Mouse (Mus musculus) CH12.LX (cell line): ENCODE measurements at regions not wholly inside any gene's neighbourhood (a gene's known extent, or its start where the extent isn't known, plus 50 kb on each side); places are given as distances from the start of the nearest gene placed in this dataset.
A peak's percentile ranks its signal among the peaks of the same experiment; 100 is the strongest.

Experiments used
- DNase-seq: peaks from one replicate; pipeline ENCODE4 v3.0.0-alpha.2; 2013; ENCODE audit errors: extremely low read depth
- H3K27ac ChIP-seq: 2 replicates; pipeline ENCODE4 v1.5.1; 2012; ENCODE audit warnings: low read depth, mild to moderate bottlenecking, control low read depth, moderate library complexity; ENCODE audit not compliant: insufficient read depth
- H3K27me3 ChIP-seq: replicated peaks from 2 replicates; pipeline ENCODE3; 2012; ENCODE audit warnings: inconsistent platforms
- H3K36me3 ChIP-seq, 2 experiments: replicated peaks in 1 of 2; 2 replicates each; pipeline versions ENCODE3 to v1.6.1; 2012; ENCODE audit warnings: inconsistent platforms in 1 of 2, low read length in 1 of 2, mild to moderate bottlenecking in 1 of 2, mixed read lengths in 1 of 2, moderate library complexity in 1 of 2; ENCODE audit not compliant: control insufficient read depth in 1 of 2, insufficient read depth in 1 of 2
- H3K4me1 ChIP-seq, 2 experiments: 2 replicates each; pipeline ENCODE4 v1.6.1; 2012; ENCODE audit warnings: inconsistent platforms in 1 of 2, moderate library complexity in 1 of 2; ENCODE audit not compliant: insufficient read depth in 2 of 2, control insufficient read depth in 1 of 2
- H3K4me2 ChIP-seq: 2 replicates; pipeline ENCODE4 v1.6.1; 2012; ENCODE audit warnings: low read depth, mild to moderate bottlenecking, control low read depth; ENCODE audit not compliant: poor library complexity, insufficient read depth, severe bottlenecking
- H3K4me3 ChIP-seq, 3 experiments: fragments of 150-350 bp in 1 of 3; sonication (generic) in 1 of 3; replicated peaks in 1 of 3; 2 replicates each; pipeline versions ENCODE3 to v1.5.1; 2011 to 2012; ENCODE audit warnings: low read depth in 2 of 3, low read length in 2 of 3, mild to moderate bottlenecking in 2 of 3, moderate library complexity in 2 of 3, control low read depth in 1 of 3, improper control_type of control experiment in 1 of 3, inconsistent platforms in 1 of 3, mixed read lengths in 1 of 3; ENCODE audit not compliant: poor library complexity in 1 of 3
- H3K79me2 ChIP-seq: replicated peaks from 2 replicates; pipeline ENCODE4 v1.6.1; 2012; ENCODE audit warnings: mild to moderate bottlenecking, moderate library complexity; ENCODE audit not compliant: control insufficient read depth, poor library complexity, insufficient read depth, severe bottlenecking; ENCODE audit errors: extremely low read depth
- H3K9ac ChIP-seq: 2 replicates; pipeline ENCODE4 v1.6.1; 2012; ENCODE audit warnings: low read depth, mild to moderate bottlenecking, control low read depth, moderate library complexity; ENCODE audit not compliant: insufficient read depth
- H3K9me3 ChIP-seq: replicated peaks from 2 replicates; pipeline ENCODE3; 2012; ENCODE audit warnings: low read length, inconsistent platforms, mixed read lengths
- BHLHE40 ChIP-seq: IDR thresholded peaks from 2 replicates; pipeline ENCODE4 v1.6.1; 2011; ENCODE audit warnings: mild to moderate bottlenecking, low read depth, low read length, improper control_type of control experiment
- CTCF ChIP-seq, 2 experiments: IDR thresholded peaks in 1 of 2; conservative IDR thresholded peaks in 1 of 2; 2 replicates each; pipeline ENCODE4 v1.5.1; 2011 to 2012; ENCODE audit warnings: low read depth in 2 of 2, low read length in 2 of 2, improper control_type of control experiment in 1 of 2, inconsistent platforms in 1 of 2, mild to moderate bottlenecking in 1 of 2, moderate library complexity in 1 of 2
- EP300 ChIP-seq: IDR thresholded peaks from 2 replicates; pipeline ENCODE4 v1.6.1; 2011; ENCODE audit warnings: low read length, improper control_type of control experiment
- ETS1 ChIP-seq: conservative IDR thresholded peaks from 2 replicates; pipeline ENCODE4 v1.6.1; 2012; ENCODE audit warnings: low read depth, mild to moderate bottlenecking, inconsistent platforms, low read length, improper control_type of control experiment, moderate library complexity
- HCFC1 ChIP-seq: IDR thresholded peaks from 2 replicates; pipeline ENCODE4 v1.6.1; 2012; ENCODE audit warnings: low read depth, mild to moderate bottlenecking, inconsistent platforms, low read length, improper control_type of control experiment
- IRF4 ChIP-seq: IDR thresholded peaks from 2 replicates; pipeline ENCODE4 v1.6.1; 2014; ENCODE audit warnings: low read depth, mild to moderate bottlenecking, inconsistent platforms, low read length, improper control_type of control experiment
- JUN ChIP-seq: IDR thresholded peaks from 2 replicates; pipeline ENCODE4 v1.6.1; 2011; ENCODE audit warnings: low read depth, mild to moderate bottlenecking, low read length, improper control_type of control experiment, moderate library complexity; ENCODE audit not compliant: insufficient read depth
- MAX ChIP-seq: IDR thresholded peaks from 2 replicates; pipeline ENCODE4 v1.6.1; 2011; ENCODE audit warnings: low read length, improper control_type of control experiment
- MEF2A ChIP-seq: IDR thresholded peaks from 2 replicates; pipeline ENCODE4 v1.6.1; 2014; ENCODE audit warnings: low read depth, mild to moderate bottlenecking, inconsistent platforms, low read length, improper control_type of control experiment, borderline replicate concordance
- MXI1 ChIP-seq: IDR thresholded peaks from 2 replicates; pipeline ENCODE4 v1.6.1; 2011; ENCODE audit warnings: mild to moderate bottlenecking, low read depth, low read length, improper control_type of control experiment
- MYC ChIP-seq: IDR thresholded peaks from 2 replicates; pipeline ENCODE4 v1.6.1; 2011; ENCODE audit warnings: low read depth, mild to moderate bottlenecking, improper control_type of control experiment, low read length
- NELFE ChIP-seq: IDR thresholded peaks from 2 replicates; pipeline ENCODE4 v1.6.1; 2011; ENCODE audit warnings: low read depth, low read length, improper control_type of control experiment
- PAX5 ChIP-seq: IDR thresholded peaks from 2 replicates; pipeline ENCODE4 v1.6.1; 2012; ENCODE audit warnings: low read length, inconsistent platforms, mixed read lengths
- TBP ChIP-seq: conservative IDR thresholded peaks from 2 replicates; pipeline ENCODE4 v1.6.1; 2011; ENCODE audit warnings: low read depth, low read length, improper control_type of control experiment
- TCF12 ChIP-seq: IDR thresholded peaks from 2 replicates; pipeline ENCODE4 v1.6.1; 2014; ENCODE audit warnings: low read depth, mild to moderate bottlenecking, inconsistent platforms, low read length, improper control_type of control experiment
- ZMIZ1 ChIP-seq: IDR thresholded peaks from 2 replicates; pipeline ENCODE4 v1.6.1; 2012; ENCODE audit warnings: low read depth, mild to moderate bottlenecking, inconsistent platforms, low read length, improper control_type of control experiment
- ZNF384 ChIP-seq: IDR thresholded peaks from 2 replicates; pipeline ENCODE4 v1.6.1; 2012; ENCODE audit warnings: low read depth, low read length, improper control_type of control experiment, inconsistent platforms
- dilution Hi-C: fragments of 300-500 bp; cut with MboI; formaldehyde crosslinking; loops from 2 replicates; pipeline ENCODE4 v1.14.3; 2020; ENCODE audit warnings: low sequenced_read_pairs; ENCODE audit not compliant: extremely low pct_unique_long_range_greater_than_20kb, extremely low pct_ligation_motif_present
- in situ Hi-C: fragments of 300-500 bp; cut with MboI; formaldehyde crosslinking; loops from 3 replicates; pipeline ENCODE4 v1.14.3; 2019; ENCODE audit warnings: low sequenced_read_pairs, low pct_ligation_motif_present, low pct_unique_long_range_greater_than_20kb, mixed read lengths

- TF ChIP-seq IRF4 (peak; percentile 66), PAX5 (no peak), EP300 (peak; percentile 78; the same call in 1 of the 2 replicates), ZMIZ1 (no peak), JUN (peak; percentile 1; the same call in 1 of the 2 replicates)
Observed at GRCm38 (mm10) chr19:36222198-36222597, 102.3 kb upstream of the Ankrd1 start (continued).

GRCm38 (mm10) chr19:36224518-36224917 lies 104.6 kb upstream of the Ankrd1 start:
- Histone ChIP-seq H3K9ac (no peak overlapping the region), H3K4me1 (peaks cover 16 to 54% of the 10 kb centered on the region in 2 experiments), H3K27ac (no peak overlapping the region), H3K4me3 (no peak overlapping the region), H3K27me3 (no peaks in the 10 kb centered on the region), H3K4me2 (no peak overlapping the region), H3K79me2 (no peaks in the 10 kb centered on the region), H3K36me3 (no peaks in the 10 kb centered on the region), H3K9me3 (no peaks in the 10 kb centered on the region)
- in situ Hi-C loops (no loop called here), dilution Hi-C loops (no loop called here)
- no peak for DNase-seq
- TF ChIP-seq JUN = no peak
- TF ChIP-seq BHLHE40 = peak; percentile 41

GRCm38 (mm10) chr19:36225612-36226011 lies 105.7 kb upstream of the Ankrd1 start:
- no peak for DNase-seq
- Histone ChIP-seq H3K79me2 (no peaks in the 10 kb centered on the region), H3K4me1 (peaks cover 16 to 43% of the 10 kb centered on the region in 2 experiments), H3K9me3 (no peaks in the 10 kb centered on the region), H3K9ac (no peak overlapping the region), H3K27me3 (no peaks in the 10 kb centered on the region), H3K36me3 (no peaks in the 10 kb centered on the region), H3K27ac (no peak overlapping the region), H3K4me2 (no peak overlapping the region), H3K4me3 (no peak overlapping the region)
- dilution Hi-C loops (no loop called here), in situ Hi-C loops (no loop called here)
- TF ChIP-seq MXI1 = no peak
- no peak for TF ChIP-seq TBP
- no peak for TF ChIP-seq NELFE
- TF ChIP-seq IRF4 = no peak
- TF ChIP-seq ETS1 = no peak
- no peak for TF ChIP-seq HCFC1
- TF ChIP-seq TCF12 = no peak
- no peak for TF ChIP-seq MAX
- no peak for TF ChIP-seq BHLHE40
- TF ChIP-seq MEF2A = no peak
- TF ChIP-seq ZNF384 = no peak
- no peak for TF ChIP-seq CTCF (conservative IDR thresholded peaks at IDR 0.05 in 1 of 2, IDR thresholded peaks at IDR 0.05 in 1 of 2; ENCODE audit: low read depth in 2 of 2, low read length in 2 of 2)
- TF ChIP-seq MYC = no peak
